Mouse (Mus musculus) liver, embryonic 16.5 days (tissue): Measurements from ENCODE around the gene Spats2. TPM values are rescaled to one million over a fixed set of nuclear protein-coding genes. Genes with fewer than 3 reads are reported as not detected.
"Not testable (repeated sequence)": the region's sequence is repeated elsewhere in the genome, so short reads cannot be mapped to it uniquely, and the experiment has no call there.

Experiments used
- ATAC-seq: fragments of 200-750 bp; cut with Nextera tagmentation; 2 replicates; pipeline ENCODE4 v1.8.0; 2017; ENCODE audit warnings: low read depth, mild to moderate bottlenecking, moderate number of reproducible peaks, moderate library complexity
- H3K27ac ChIP-seq: fragments of 300-500 bp; sonication (generic); 2 replicates; pipeline ENCODE4 v1.5.1; 2014; ENCODE audit warnings: mild to moderate bottlenecking, low read length
- H3K27me3 ChIP-seq: fragments of 300-500 bp; sonication (generic); 2 replicates; pipeline ENCODE4 v1.6.1; 2014; ENCODE audit warnings: low read depth, low read length, mixed read lengths; ENCODE audit not compliant: control insufficient read depth, insufficient read depth
- H3K36me3 ChIP-seq: fragments of 300-500 bp; sonication (generic); 2 replicates; pipeline ENCODE4 v1.6.1; 2014; ENCODE audit warnings: mild to moderate bottlenecking; ENCODE audit not compliant: control insufficient read depth, insufficient read depth
- H3K4me1 ChIP-seq: fragments of 300-500 bp; sonication (generic); 2 replicates; pipeline ENCODE4 v1.6.1; 2014; ENCODE audit warnings: low read depth, low read length, mixed read lengths; ENCODE audit not compliant: control insufficient read depth
- H3K4me2 ChIP-seq: fragments of 300-500 bp; sonication (generic); 2 replicates; pipeline ENCODE4 v1.6.1; 2014; ENCODE audit warnings: low read depth, low read length, mixed read lengths
- H3K4me3 ChIP-seq: fragments of 300-500 bp; sonication (generic); 2 replicates; pipeline ENCODE4 v1.5.1; 2014; ENCODE audit warnings: low read depth, mild to moderate bottlenecking, low read length
- H3K9ac ChIP-seq: fragments of 300-500 bp; sonication (generic); 2 replicates; pipeline ENCODE4 v1.6.1; 2014; ENCODE audit warnings: low read depth, low read length
- H3K9me3 ChIP-seq: fragments of 300-500 bp; sonication (generic); replicated peaks from 2 replicates; pipeline ENCODE4 v1.6.1; 2016; ENCODE audit warnings: low read length; ENCODE audit not compliant: control insufficient read depth
- WGBS: fragments of 180-500 bp; shearing (Covaris S2); extraction: QIAGEN DNeasy Blood & Tissue Kit; methylation state at CpG from one replicate; pipeline ENCODE4 v1.1.7; 2014; ENCODE audit not compliant: insufficient replicate concordance; 5-methylcytosine and 5-hydroxymethylcytosine counted together
- polyA plus RNA-seq: library from polyadenylated mRNA; unstranded; fragments of >200 nt; fragmentation: Nextera tagmentation; extraction: Ambion mirVana; gene quantifications from 2 replicates; pipeline ENCODE4 v1.2.1, GENCODE M21; 2015

Spats2 gene
- polyA plus RNA-seq, 1 experiment from 2014 or later: 5.5 TPM

GRCm38 (mm10) chr15:99151324-99151723 is 25.6 kb downstream of the Spats2 start:
- Histone ChIP-seq H3K27ac (no peak overlapping the region), H3K36me3 (no peaks in the 10 kb centered on the region), H3K4me2 (no peak overlapping the region), H3K9me3 (no peaks in the 10 kb centered on the region), H3K9ac (no peak overlapping the region), H3K4me3 (no peak overlapping the region), H3K27me3 (no peaks in the 10 kb centered on the region), H3K4me1 (no peaks in the 10 kb centered on the region)
- ATAC-seq: no peak
- WGBS: 67% methylated on average over 8 of the region's 8 CpGs

GRCm38 (mm10) chr15:99153466-99153865 is 27.8 kb downstream of the Spats2 start:
- H3K27me3 ChIP-seq: no peaks in the 10 kb centered on the region
- no peaks in the 10 kb centered on the region for H3K36me3 ChIP-seq
- H3K9ac ChIP-seq: no peak overlapping the region
- no peaks in the 10 kb centered on the region for H3K4me1 ChIP-seq
- no peaks in the 10 kb centered on the region for H3K9me3 ChIP-seq
- no peak overlapping the region for H3K27ac ChIP-seq
- no peak overlapping the region for H3K4me3 ChIP-seq
- H3K4me2 ChIP-seq: no peak overlapping the region
- ATAC-seq: no peak
- 87% methylated on average over 8 of the region's 8 CpGs for WGBS

GRCm38 (mm10) chr15:99154515-99154914 is 28.8 kb downstream of the Spats2 start:
- not testable (repeated sequence) for H3K27me3 ChIP-seq, H3K4me1 ChIP-seq, H3K4me2 ChIP-seq, H3K9me3 ChIP-seq, H3K36me3 ChIP-seq, ATAC-seq, H3K9ac ChIP-seq, H3K4me3 ChIP-seq, H3K27ac ChIP-seq
- WGBS: 59% methylated on average over 10 of the region's 10 CpGs

GRCm38 (mm10) chr15:99163512-99164365 is 38.0 kb downstream of the Spats2 start:
- no peaks in the 10 kb centered on the region for H3K27me3 ChIP-seq
- no peak for ATAC-seq
- H3K27ac ChIP-seq: no peak overlapping the region
- H3K9ac ChIP-seq: no peak overlapping the region
- H3K9me3 ChIP-seq: no peaks in the 10 kb centered on the region
- H3K4me3 ChIP-seq: no peak overlapping the region
- no peak overlapping the region for H3K4me2 ChIP-seq
- no peaks in the 10 kb centered on the region for H3K4me1 ChIP-seq
- WGBS: 59% methylated on average over 12 of the region's 12 CpGs
- no peaks in the 10 kb centered on the region for H3K36me3 ChIP-seq

- Histone ChIP-seq H3K9ac (no peak overlapping the region), H3K4me3 (no peak overlapping the region), H3K36me3 (no peaks in the 10 kb centered on the region), H3K27me3 (no peaks in the 10 kb centered on the region), H3K9me3 (no peaks in the 10 kb centered on the region), H3K27ac (no peak overlapping the region), H3K4me1 (no peaks in the 10 kb centered on the region), H3K4me2 (no peak overlapping the region)
- no peak for ATAC-seq
- WGBS: 71% methylated on average over 6 of the region's 6 CpGs
Observed at GRCm38 (mm10) chr15:99172131-99172530, 46.4 kb downstream of the Spats2 start.

GRCm38 (mm10) chr15:99179639-99180038 is 53.9 kb downstream of the Spats2 start:
- no peak overlapping the region for H3K4me3 ChIP-seq
- WGBS: 75% methylated on average over 1 of the region's 2 CpGs
- H3K4me2 ChIP-seq: no peak overlapping the region
- no peaks in the 10 kb centered on the region for H3K27me3 ChIP-seq
- no peaks in the 10 kb centered on the region for H3K9me3 ChIP-seq
- H3K36me3 ChIP-seq: no peaks in the 10 kb centered on the region; the same call in 1 of the 2 replicates
- no peaks in the 10 kb centered on the region for H3K4me1 ChIP-seq
- no peak overlapping the region for H3K9ac ChIP-seq
- H3K27ac ChIP-seq: no peak overlapping the region
- ATAC-seq: no peak

- Histone ChIP-seq H3K4me3 (no peak overlapping the region), H3K4me2 (no peak overlapping the region), H3K9me3 (no peaks in the 10 kb centered on the region), H3K36me3 (no peaks in the 10 kb centered on the region; the same call in none of the 2 replicates), H3K27ac (0 out of 2 replicates have a peak overlapping the region, but pooled peaks have one; percentile 11), H3K27me3 (no peaks in the 10 kb centered on the region), H3K9ac (no peak overlapping the region), H3K4me1 (no peaks in the 10 kb centered on the region)
- peak; percentile 53 for ATAC-seq
- 56% methylated on average over 9 of the region's 9 CpGs for WGBS
Observed at GRCm38 (mm10) chr15:99184217-99184914, 58.6 kb downstream of the Spats2 start.

- Histone ChIP-seq H3K27me3 (no peaks in the 10 kb centered on the region), H3K9me3 (no peaks in the 10 kb centered on the region), H3K9ac (no peak overlapping the region), H3K4me1 (no peaks in the 10 kb centered on the region), H3K27ac (no peak overlapping the region), H3K4me3 (no peak overlapping the region), H3K36me3 (peaks cover 4% of the 10 kb centered on the region; the same call in 1 of the 2 replicates), H3K4me2 (no peak overlapping the region)
- no peak for ATAC-seq
- 76% methylated on average over 10 of the region's 10 CpGs for WGBS
Observed at GRCm38 (mm10) chr15:99194358-99194757, 68.6 kb downstream of the Spats2 start.

GRCm38 (mm10) chr15:99195043-99195442 is 69.3 kb downstream of the Spats2 start:
- H3K36me3 ChIP-seq: peaks cover 4% of the 10 kb centered on the region; the same call in 1 of the 2 replicates
- H3K27ac ChIP-seq: no peak overlapping the region
- H3K4me3 ChIP-seq: no peak overlapping the region
- no peaks in the 10 kb centered on the region for H3K27me3 ChIP-seq
- H3K9me3 ChIP-seq: no peaks in the 10 kb centered on the region
- no peak overlapping the region for H3K4me2 ChIP-seq
- H3K9ac ChIP-seq: no peak overlapping the region
- 72% methylated on average over 6 of the region's 6 CpGs for WGBS
- ATAC-seq: no peak
- H3K4me1 ChIP-seq: no peaks in the 10 kb centered on the region
